Mouse (Mus musculus) midbrain, embryonic 16.5 days (tissue): ENCODE measurements around the gene Utp14b. TPM values are rescaled to one million over a fixed set of nuclear protein-coding genes. Genes with fewer than 3 reads are reported as not detected.
A peak's percentile ranks its signal among the peaks of the same experiment; 100 is the strongest.

ENCODE experiments used
- ATAC-seq: fragments of 200-750 bp; cut with Nextera tagmentation; 2 replicates; pipeline ENCODE4 v1.8.0; 2017; ENCODE audit warnings: moderate TSS enrichment
- H3K27ac ChIP-seq: fragments of 300-500 bp; sonication (generic); 2 replicates; pipeline ENCODE4 v1.5.1; 2014; ENCODE audit warnings: mild to moderate bottlenecking, low read length, mixed read lengths
- H3K27me3 ChIP-seq: fragments of 300-500 bp; sonication (generic); 2 replicates; pipeline ENCODE4 v1.6.1; 2014; ENCODE audit warnings: low read depth, low read length, mixed read lengths; ENCODE audit not compliant: control insufficient read depth, insufficient read depth
- H3K36me3 ChIP-seq: fragments of 300-500 bp; sonication (generic); 2 replicates; pipeline ENCODE4 v1.6.1; 2014; ENCODE audit warnings: mild to moderate bottlenecking, low read length, moderate library complexity, mixed read lengths; ENCODE audit not compliant: control insufficient read depth, insufficient read depth
- H3K4me1 ChIP-seq: fragments of 300-500 bp; sonication (generic); 2 replicates; pipeline ENCODE4 v1.6.1; 2014; ENCODE audit warnings: mild to moderate bottlenecking, low read length, mixed read lengths; ENCODE audit not compliant: control insufficient read depth, insufficient read depth
- H3K4me2 ChIP-seq: fragments of 300-500 bp; sonication (generic); 2 replicates; pipeline ENCODE4 v1.6.1; 2014; ENCODE audit warnings: mild to moderate bottlenecking, low read length, mixed read lengths
- H3K4me3 ChIP-seq: fragments of 300-500 bp; sonication (generic); 2 replicates; pipeline ENCODE4 v1.5.1; 2014; ENCODE audit warnings: low read depth, mild to moderate bottlenecking, low read length, moderate library complexity, mixed read lengths
- H3K9ac ChIP-seq: fragments of 300-500 bp; sonication (generic); 2 replicates; pipeline ENCODE4 v1.6.1; 2014; ENCODE audit warnings: low read depth, low read length, mixed read lengths
- H3K9me3 ChIP-seq: fragments of 300-500 bp; sonication (generic); replicated peaks from 2 replicates; pipeline ENCODE4 v1.6.1; 2014; ENCODE audit warnings: mild to moderate bottlenecking, low read length, mixed read lengths; ENCODE audit not compliant: control insufficient read depth, poor library complexity, severe bottlenecking
- WGBS: fragments of 180-500 bp; shearing (Covaris S2); extraction: QIAGEN DNeasy Blood & Tissue Kit; methylation state at CpG from one replicate; pipeline ENCODE4 v1.1.7; 2014; 5-methylcytosine and 5-hydroxymethylcytosine counted together
- polyA plus RNA-seq: library from polyadenylated mRNA; unstranded; fragments of >200 nt; fragmentation: Nextera tagmentation; extraction: Ambion mirVana; gene quantifications from 2 replicates; pipeline ENCODE4 v1.2.1, GENCODE M21; 2015

The Utp14b gene
- polyA plus RNA-seq, 1 experiment from 2014 or later: 1.6 TPM

DNA sequence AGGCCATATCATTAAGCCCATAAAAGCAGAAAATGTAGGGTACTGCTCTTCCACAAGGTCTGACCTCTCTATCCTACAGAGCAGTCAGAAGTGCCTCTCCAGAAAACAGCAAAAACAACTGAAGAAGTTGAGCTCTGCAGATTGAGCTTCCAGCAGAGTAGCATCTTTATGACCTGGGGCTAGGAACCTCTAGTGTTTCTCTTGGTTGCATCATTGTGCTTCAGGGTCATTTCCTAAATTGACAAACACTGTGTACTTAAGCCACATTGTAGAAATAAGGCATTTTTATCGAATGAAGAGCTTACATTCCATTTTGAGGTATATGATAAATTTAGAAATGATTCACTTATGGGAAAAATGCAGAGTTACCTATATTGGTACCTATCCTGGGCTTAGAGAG lies 8.7 kb downstream of the Utp14b start:
- no peaks in the 10 kb centered on the region for H3K9me3 ChIP-seq
- H3K9ac ChIP-seq: no peak overlapping the region
- WGBS: 92% methylated on average over 1 of the region's 1 CpGs
- peaks cover 32% of the 10 kb centered on the region for H3K36me3 ChIP-seq
- H3K27me3 ChIP-seq: no peaks in the 10 kb centered on the region
- H3K4me1 ChIP-seq: peaks cover under 1% of the 10 kb centered on the region; the same call in 1 of the 2 replicates
- H3K4me3 ChIP-seq: no peak overlapping the region
- ATAC-seq: no peak
- H3K27ac ChIP-seq: no peak overlapping the region
- H3K4me2 ChIP-seq: no peak overlapping the region

- no peak overlapping the region for H3K4me2 ChIP-seq
- no peaks in the 10 kb centered on the region for H3K4me1 ChIP-seq
- H3K9ac ChIP-seq: no peak overlapping the region
- no peak for ATAC-seq
- no peak overlapping the region for H3K27ac ChIP-seq
- WGBS: 93% methylated on average over 3 of the region's 3 CpGs
- H3K36me3 ChIP-seq: no peaks in the 10 kb centered on the region
- H3K27me3 ChIP-seq: no peaks in the 10 kb centered on the region
- no peak overlapping the region for H3K4me3 ChIP-seq
- no peaks in the 10 kb centered on the region for H3K9me3 ChIP-seq
These were observed 24.5 kb downstream of the Utp14b start for GRCm38 (mm10) chr1:78682291-78682690.

GRCm38 (mm10) chr1:78684128-78684527 lies 26.3 kb downstream of the Utp14b start:
- WGBS: 93% methylated on average over 8 of the region's 8 CpGs
- no peak overlapping the region for H3K27ac ChIP-seq
- H3K27me3 ChIP-seq: no peaks in the 10 kb centered on the region
- H3K9me3 ChIP-seq: no peaks in the 10 kb centered on the region
- no peak for ATAC-seq
- H3K4me3 ChIP-seq: no peak overlapping the region
- H3K4me2 ChIP-seq: no peak overlapping the region
- no peaks in the 10 kb centered on the region for H3K4me1 ChIP-seq
- no peak overlapping the region for H3K9ac ChIP-seq
- H3K36me3 ChIP-seq: no peaks in the 10 kb centered on the region

DNA sequence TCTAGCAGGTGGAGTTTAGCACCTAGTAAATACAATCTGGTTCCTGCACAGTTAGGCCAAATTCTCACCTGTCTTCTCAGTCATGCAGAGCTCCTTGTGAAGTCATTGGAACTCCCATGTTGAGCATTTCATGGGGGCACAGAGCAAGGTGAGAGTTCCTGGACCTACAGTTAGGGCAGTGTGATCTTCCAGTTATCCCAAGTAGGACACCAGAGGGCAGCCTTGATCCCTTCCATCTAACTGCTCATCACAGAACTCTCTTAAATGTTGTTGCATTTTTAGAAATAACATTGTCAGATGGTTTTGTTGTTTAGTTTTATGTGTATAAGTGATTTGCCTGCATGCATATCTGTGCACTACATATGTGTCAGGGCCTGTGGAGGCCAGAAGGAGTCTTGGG lies 29.0 kb downstream of the Utp14b start:
- H3K27me3 ChIP-seq: no peaks in the 10 kb centered on the region
- H3K4me2 ChIP-seq: no peak overlapping the region
- H3K9ac ChIP-seq: no peak overlapping the region
- no peak overlapping the region for H3K4me3 ChIP-seq
- H3K9me3 ChIP-seq: no peaks in the 10 kb centered on the region
- no peak overlapping the region for H3K27ac ChIP-seq
- H3K4me1 ChIP-seq: no peaks in the 10 kb centered on the region
- H3K36me3 ChIP-seq: peaks cover 3% of the 10 kb centered on the region; the same call in 1 of the 2 replicates
- peak; percentile 36; the same call in 1 of the 2 replicates for ATAC-seq

GRCm38 (mm10) chr1:78688149-78688548 lies 30.3 kb downstream of the Utp14b start:
- H3K4me1 ChIP-seq: no peaks in the 10 kb centered on the region
- H3K9me3 ChIP-seq: no peaks in the 10 kb centered on the region
- no peak overlapping the region for H3K27ac ChIP-seq
- no peak overlapping the region for H3K4me2 ChIP-seq
- no peak for ATAC-seq
- H3K27me3 ChIP-seq: no peaks in the 10 kb centered on the region
- WGBS: 90% methylated on average over 7 of the region's 7 CpGs
- H3K4me3 ChIP-seq: no peak overlapping the region
- H3K36me3 ChIP-seq: peaks cover 4% of the 10 kb centered on the region
- no peak overlapping the region for H3K9ac ChIP-seq

- no peaks in the 10 kb centered on the region for H3K4me1 ChIP-seq
- no peak overlapping the region for H3K4me2 ChIP-seq
- ATAC-seq: no peak
- no peak overlapping the region for H3K9ac ChIP-seq
- H3K4me3 ChIP-seq: no peak overlapping the region
- no peak overlapping the region for H3K27ac ChIP-seq
- no peaks in the 10 kb centered on the region for H3K27me3 ChIP-seq
- no peaks in the 10 kb centered on the region for H3K9me3 ChIP-seq
- 92% methylated on average over 9 of the region's 9 CpGs for WGBS
- H3K36me3 ChIP-seq: peaks cover 27% of the 10 kb centered on the region
These were observed 36.8 kb downstream of the Utp14b start for GRCm38 (mm10) chr1:78694503-78695258.

DNA sequence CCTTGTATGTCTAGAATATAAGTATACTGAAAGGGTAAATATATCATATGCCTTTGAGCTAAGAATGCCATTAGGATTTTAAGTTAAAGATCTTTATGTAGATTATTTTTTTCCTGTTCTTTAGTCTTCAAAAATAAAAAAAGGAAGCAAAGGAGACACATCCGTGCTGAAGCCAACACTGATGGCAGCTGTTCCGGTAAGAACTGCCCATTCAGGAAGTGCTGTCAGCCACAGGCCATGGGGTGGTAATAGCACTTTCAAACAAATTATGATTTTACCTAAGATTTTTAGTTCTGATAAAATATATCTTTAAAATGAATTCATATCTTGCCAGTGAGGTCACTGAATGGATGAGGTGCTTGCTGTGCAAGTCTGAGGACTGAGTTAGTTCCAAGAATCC lies 38.5 kb downstream of the Utp14b start:
- Histone ChIP-seq H3K36me3 (peaks cover 27% of the 10 kb centered on the region), H3K27me3 (no peaks in the 10 kb centered on the region), H3K4me2 (no peak overlapping the region), H3K4me3 (no peak overlapping the region), H3K4me1 (no peaks in the 10 kb centered on the region), H3K9ac (no peak overlapping the region), H3K27ac (no peak overlapping the region), H3K9me3 (no peaks in the 10 kb centered on the region)
- ATAC-seq: no peak
- WGBS: 88% methylated on average over 2 of the region's 2 CpGs

DNA sequence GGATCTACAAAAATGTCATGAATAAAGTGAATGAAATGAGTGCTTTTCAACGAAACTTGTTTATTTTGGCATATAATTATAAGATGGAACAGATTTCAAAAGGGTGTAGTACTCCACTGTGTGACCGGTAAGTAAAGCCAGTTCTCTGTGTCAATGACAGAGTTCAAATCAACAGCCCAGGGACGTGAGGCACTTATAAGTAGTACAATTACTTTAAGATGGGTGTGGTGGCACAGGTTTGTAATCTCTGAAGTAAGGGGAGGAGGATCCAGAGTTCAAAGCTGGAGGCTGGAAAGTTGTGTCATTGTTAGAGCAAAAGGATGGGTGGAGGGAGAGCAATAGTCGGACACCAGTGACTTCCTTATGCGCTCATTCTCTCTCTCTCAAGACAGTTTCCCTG lies 39.1 kb downstream of the Utp14b start:
- H3K27me3 ChIP-seq: no peaks in the 10 kb centered on the region
- H3K36me3 ChIP-seq: peaks cover 31% of the 10 kb centered on the region
- H3K9me3 ChIP-seq: no peaks in the 10 kb centered on the region
- 90% methylated on average over 5 of the region's 5 CpGs for whole genome bisulfite sequencing
- no peak overlapping the region for H3K4me2 ChIP-seq
- no peak overlapping the region for H3K9ac ChIP-seq
- no peaks in the 10 kb centered on the region for H3K4me1 ChIP-seq
- no peak overlapping the region for H3K27ac ChIP-seq
- H3K4me3 ChIP-seq: no peak overlapping the region
- ATAC-seq: no peak

DNA sequence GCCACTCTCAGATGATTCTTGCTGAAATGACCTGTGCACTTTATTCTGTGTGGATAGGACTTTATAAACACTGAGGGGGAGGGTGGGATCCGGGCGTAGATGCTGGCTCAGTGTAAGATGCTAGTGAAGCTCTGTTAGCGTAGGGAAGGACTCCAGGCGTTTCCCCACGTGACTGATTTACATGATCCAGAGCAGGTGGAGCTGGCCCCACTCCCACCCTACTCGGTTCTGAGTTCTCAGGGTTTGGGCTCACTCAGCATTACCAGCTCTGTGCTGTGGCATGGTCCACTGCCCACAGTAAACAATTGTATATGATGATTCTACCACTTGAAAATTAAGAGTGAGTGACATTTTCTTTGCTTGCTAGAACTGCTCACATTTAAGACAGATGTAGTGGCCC lies 40.3 kb downstream of the Utp14b start:
- Histone ChIP-seq H3K4me1 (no peaks in the 10 kb centered on the region), H3K4me3 (no peak overlapping the region), H3K36me3 (peaks cover 38% of the 10 kb centered on the region), H3K4me2 (no peak overlapping the region), H3K27me3 (no peaks in the 10 kb centered on the region), H3K9ac (no peak overlapping the region), H3K9me3 (no peaks in the 10 kb centered on the region), H3K27ac (no peak overlapping the region)
- 0 out of 2 replicates have a peak, but pooled peaks have one; percentile 3 for ATAC-seq
- WGBS: 82% methylated on average over 6 of the region's 6 CpGs
